Mouse (Mus musculus) C2C12 (cell line): ENCODE measurements around the gene Vmn1r197. TPM values are rescaled to one million over a fixed set of nuclear protein-coding genes. Genes with fewer than 3 reads are reported as not detected.
"Not testable (repeated sequence)": the region's sequence is repeated elsewhere in the genome, so short reads cannot be mapped to it uniquely, and the experiment has no call there.

Experiments
- H3K27me3 ChIP-seq: one replicate; pipeline ENCODE4 v1.6.1; 2011; ENCODE audit not compliant: control insufficient read depth, insufficient read depth, insufficient read length
- H3K36me3 ChIP-seq: one replicate; pipeline ENCODE4 v1.6.1; 2011; ENCODE audit not compliant: control insufficient read depth, insufficient read depth
- H3K4me3 ChIP-seq: one replicate; pipeline ENCODE4 v1.5.1; 2011; ENCODE audit warnings: mild to moderate bottlenecking, control low read depth; ENCODE audit not compliant: poor library complexity, insufficient read depth, severe bottlenecking
- H3K79me2 ChIP-seq: one replicate; pipeline ENCODE4 v1.6.1; 2011; ENCODE audit not compliant: control insufficient read depth, insufficient read depth
- H3K79me3 ChIP-seq: one replicate; pipeline ENCODE4 v1.6.1; 2011; ENCODE audit warnings: low read depth, control low read depth
- H3ac ChIP-seq: one replicate; pipeline ENCODE3; 2011; ENCODE audit warnings: low read depth; ENCODE audit not compliant: control insufficient read depth, insufficient read length
- CEBPB ChIP-seq: IDR thresholded peaks from one replicate; pipeline ENCODE4 v1.6.1; 2011; ENCODE audit warnings: low read depth, mild to moderate bottlenecking, control low read depth, moderate library complexity
- CTCF ChIP-seq: IDR thresholded peaks from one replicate; pipeline ENCODE4 v1.5.1; 2011; ENCODE audit not compliant: control insufficient read depth, insufficient read depth, insufficient read length
- FOSL1 ChIP-seq: IDR thresholded peaks from one replicate; pipeline ENCODE4 v1.8.0; 2011; ENCODE audit warnings: mild to moderate bottlenecking, low read length; ENCODE audit not compliant: poor library complexity, insufficient read depth, severe bottlenecking
- MAX ChIP-seq: IDR thresholded peaks from one replicate; pipeline ENCODE4 v1.6.1; 2011; ENCODE audit warnings: mild to moderate bottlenecking, control low read depth
- MYOD1 ChIP-seq: IDR thresholded peaks from one replicate; pipeline ENCODE4 v1.6.1; 2011; ENCODE audit warnings: low read depth; ENCODE audit not compliant: control insufficient read depth, insufficient read length
- MYOG ChIP-seq: IDR thresholded peaks from one replicate; pipeline ENCODE4 v1.6.1; 2011; ENCODE audit not compliant: control insufficient read depth, insufficient read length; ENCODE audit errors: extremely low read depth
- USF1 ChIP-seq: IDR thresholded peaks from one replicate; pipeline ENCODE4 v1.6.1; 2011; ENCODE audit warnings: low read depth, mild to moderate bottlenecking, control low read depth, moderate library complexity
- polyA plus RNA-seq: library from polyadenylated mRNA; unstranded; fragments of >200 nt; fragmentation: generic; extraction: Trizol; gene quantifications from one replicate; pipeline ENCODE4 v1.2.1, GENCODE M21; 2012; ENCODE audit warnings: missing spikeins

Gene Vmn1r197
- polyA plus RNA-seq, 1 experiment, result not detected

- Histone ChIP-seq H3K27me3 (no peaks in the 10 kb centered on the region), H3K36me3 (no peaks in the 10 kb centered on the region), H3K79me2 (no peaks in the 10 kb centered on the region), H3K4me3 (no peak overlapping the region), H3ac (no peak overlapping the region), H3K79me3 (no peaks in the 10 kb centered on the region)
- TF ChIP-seq MAX, result no peak
- no peak for TF ChIP-seq MYOG
- TF ChIP-seq CTCF, result no peak
- no peak for TF ChIP-seq MYOD1
- TF ChIP-seq USF1, result no peak
- no peak for TF ChIP-seq FOSL1
- TF ChIP-seq CEBPB, result no peak
Measured at GRCm38 (mm10) chr13:22320091-22320490, 4.3 kb upstream of the Vmn1r197 start.

GRCm38 (mm10) chr13:22333269-22333668, 8.9 kb downstream of the Vmn1r197 start:
- Histone ChIP-seq H3K79me3 (no peaks in the 10 kb centered on the region), H3K79me2 (no peaks in the 10 kb centered on the region), H3K36me3 (no peaks in the 10 kb centered on the region), H3K27me3 (no peaks in the 10 kb centered on the region), H3K4me3 (no peak overlapping the region), H3ac (no peak overlapping the region)
- TF ChIP-seq MYOD1, result no peak
- no peak for TF ChIP-seq CEBPB
- no peak for TF ChIP-seq CTCF
- TF ChIP-seq USF1, result no peak
- TF ChIP-seq MYOG, result no peak
- no peak for TF ChIP-seq MAX
- TF ChIP-seq FOSL1, result no peak

- H3K36me3 ChIP-seq, result no peaks in the 10 kb centered on the region
- no peak for TF ChIP-seq MYOG
- no peak for TF ChIP-seq CEBPB
- TF ChIP-seq MAX, result no peak
- TF ChIP-seq USF1, result no peak
- TF ChIP-seq FOSL1, result no peak
- TF ChIP-seq CTCF, result no peak
- TF ChIP-seq MYOD1, result no peak
- no peaks in the 10 kb centered on the region for H3K79me3 ChIP-seq
- H3K4me3 ChIP-seq, result no peak overlapping the region
- no peak overlapping the region for H3ac ChIP-seq
- H3K27me3 ChIP-seq, result no peaks in the 10 kb centered on the region
- H3K79me2 ChIP-seq, result no peaks in the 10 kb centered on the region
Measured at GRCm38 (mm10) chr13:22335565-22335964, 11.2 kb downstream of the Vmn1r197 start.

GRCm38 (mm10) chr13:22350064-22350463, 25.7 kb downstream of the Vmn1r197 start, which contains the start of gene Vmn1r198:
TSS of gene Vmn1r198 (plus strand) at chr13:22350364.
- no peak within 1 kb of the TSS for H3ac ChIP-seq
- no peaks in the 10 kb centered on the region for H3K27me3 ChIP-seq
- no peaks in the 10 kb centered on the region for H3K79me3 ChIP-seq
- H3K4me3 ChIP-seq, result no peak within 1 kb of the TSS
- no peaks in the 10 kb centered on the region for H3K79me2 ChIP-seq
- no peaks in the 10 kb centered on the region for H3K36me3 ChIP-seq
- TF ChIP-seq MAX (no peak), CEBPB (no peak), MYOG (no peak)

GRCm38 (mm10) chr13:22350813-22351212, 26.4 kb downstream of the Vmn1r197 start:
- H3K4me3 ChIP-seq, result no peak overlapping the region
- TF ChIP-seq CTCF, result no peak
- no peak for TF ChIP-seq MAX
- TF ChIP-seq USF1, result no peak
- no peak for TF ChIP-seq MYOD1
- TF ChIP-seq MYOG, result no peak
- TF ChIP-seq CEBPB, result no peak
- no peak for TF ChIP-seq FOSL1
- H3ac ChIP-seq, result no peak overlapping the region
- H3K79me2 ChIP-seq, result no peaks in the 10 kb centered on the region
- no peaks in the 10 kb centered on the region for H3K79me3 ChIP-seq
- no peaks in the 10 kb centered on the region for H3K36me3 ChIP-seq
- no peaks in the 10 kb centered on the region for H3K27me3 ChIP-seq

- H3K79me2 ChIP-seq, result no peaks in the 10 kb centered on the region
- H3K27me3 ChIP-seq, result no peaks in the 10 kb centered on the region
- no peak within 1 kb of the TSS for H3K4me3 ChIP-seq
- no peaks in the 10 kb centered on the region for H3K79me3 ChIP-seq
- H3K36me3 ChIP-seq, result no peaks in the 10 kb centered on the region
- no peak within 1 kb of the TSS for H3ac ChIP-seq
- TF ChIP-seq CTCF, result no peak
- TF ChIP-seq MYOD1, result no peak
- TF ChIP-seq MAX, result no peak
- TF ChIP-seq USF1, result no peak
- no peak for TF ChIP-seq FOSL1
- no peak for TF ChIP-seq CEBPB
Measured at GRCm38 (mm10) chr13:22379518-22379917, 55.1 kb downstream of the Vmn1r197 start, which contains the start of gene Vmn1r199. TSS of gene Vmn1r199 (plus strand) at chr13:22379818.

- H3K27me3 ChIP-seq, H3K79me3 ChIP-seq, H3ac ChIP-seq, H3K36me3 ChIP-seq, H3K4me3 ChIP-seq, H3K79me2 ChIP-seq: not testable (repeated sequence)
Measured at GRCm38 (mm10) chr13:22381128-22381527, 56.7 kb downstream of the Vmn1r197 start.
